Mouse (Mus musculus): Measurements from ENCODE around the gene Kat2b. TPM values are rescaled to one million over a fixed set of nuclear protein-coding genes. Genes with fewer than 3 reads are reported as not detected.
"Not testable (repeated sequence)": the region's sequence is repeated elsewhere in the genome, so short reads cannot be mapped to it uniquely, and the experiment has no call there.

The Kat2b gene
- total RNA-seq, 1 experiment, result 25.1 TPM

GRCm38 (mm10) chr17:53531160-53531559 is 35.5 kb upstream of the Kat2b start:
- TF ChIP-seq ZNF384 (IDR thresholded peaks at IDR 0.05; ENCODE audit: low read depth, low read length) (no peak), MAFK (IDR thresholded peaks at IDR 0.05; ENCODE audit: insufficient read depth, low read depth, low read length) (no peak), ZC3H11A (IDR thresholded peaks at IDR 0.05; ENCODE audit: borderline replicate concordance, low read depth, low read length) (no peak), CHD2 (IDR thresholded peaks at IDR 0.05; ENCODE audit: low read depth, low read length) (no peak), HCFC1 (IDR thresholded peaks at IDR 0.05; ENCODE audit: borderline replicate concordance, insufficient read depth, low read length) (no peak)
- DNase-seq (ENCODE audit: low read depth, low spot score), result no peak
- Histone ChIP-seq H3K4me1 (ENCODE audit: control insufficient read depth in 2 of 2, insufficient read depth in 2 of 2, low read length in 2 of 2, poor library complexity in 1 of 2) (no peaks in the 10 kb centered on the region), H3K27ac (ENCODE audit: insufficient read depth, low read depth, low read length, poor library complexity, severe bottlenecking) (no peak overlapping the region), H3K9ac (ENCODE audit: insufficient read depth, low read depth, low read length, poor library complexity, severe bottlenecking) (no peak overlapping the region), H3K36me3 (ENCODE audit: control insufficient read depth, insufficient read depth, low read length, poor library complexity, severe bottlenecking) (no peaks in the 10 kb centered on the region), H3K4me3 (ENCODE audit: insufficient read depth in 1 of 2, low read depth in 1 of 2, low read length in 2 of 2, poor library complexity in 1 of 2, severe bottlenecking in 1 of 2) (no peak overlapping the region), H3K9me3 (ENCODE audit: control insufficient read depth, insufficient read depth, low read depth, low read length) (no peaks in the 10 kb centered on the region)
- in situ Hi-C loops (cut with MboI; ENCODE audit: low sequenced_read_pairs in 2 of 2, unreplicated experiment in 2 of 2), result loop anchor here in 1 of 2 experiments (25.0 kb wide), 1 partner anchor 306 kb away; the partner anchor contains the start of gene Sult1c2

DNA sequence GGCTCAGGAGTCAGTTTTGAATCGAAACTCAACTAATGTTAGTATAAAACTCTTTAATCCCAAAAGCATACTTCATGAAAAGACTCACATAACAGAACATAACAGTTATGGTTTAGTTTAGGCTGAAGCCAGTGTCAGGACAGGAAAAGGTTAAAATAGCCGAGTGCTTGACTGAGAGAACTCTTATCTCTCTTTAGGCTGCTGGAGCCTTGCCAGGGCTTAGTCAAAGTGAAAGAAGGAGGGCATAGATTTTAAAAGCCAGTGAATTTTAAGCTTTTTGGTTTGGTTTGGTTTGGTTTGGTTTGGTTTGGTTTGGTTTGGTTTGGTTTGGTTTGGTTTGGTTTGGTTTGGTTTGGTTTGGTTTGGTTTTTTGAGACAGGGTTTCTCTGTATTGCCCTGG is 34.2 kb upstream of the Kat2b start:
- no peak for DNase-seq (ENCODE audit: low read depth, low spot score)

DNA sequence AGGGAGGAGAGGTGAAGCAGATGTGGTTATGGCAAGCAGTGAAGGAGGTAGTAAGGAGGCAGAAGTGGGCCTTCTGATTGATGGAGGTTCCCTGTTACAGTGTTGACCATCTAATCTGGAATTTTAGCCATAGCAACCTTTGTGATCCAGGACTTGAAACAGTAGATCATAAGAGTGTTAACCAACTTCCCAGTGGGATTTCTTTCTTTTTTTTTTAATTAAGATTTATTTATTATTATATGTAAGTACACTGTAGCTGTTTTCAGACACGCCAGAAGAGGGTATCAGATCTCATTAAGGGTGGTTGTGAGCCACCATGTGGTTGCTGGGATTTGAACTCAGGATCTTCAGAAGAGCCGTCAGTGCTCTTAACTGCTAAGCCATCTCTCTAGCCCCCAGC is 27.3 kb upstream of the Kat2b start, which contains the start of gene Pp2d1:
TSS of gene Pp2d1 (minus strand) at position 101 of the 400 bp plus-strand sequence.
- not testable (repeated sequence) for H3K36me3 ChIP-seq (ENCODE audit: control insufficient read depth, insufficient read depth, low read length, poor library complexity, severe bottlenecking); H3K9ac ChIP-seq (ENCODE audit: insufficient read depth, low read depth, low read length, poor library complexity, severe bottlenecking); H3K27ac ChIP-seq (ENCODE audit: insufficient read depth, low read depth, low read length, poor library complexity, severe bottlenecking); H3K4me1 ChIP-seq (ENCODE audit: control insufficient read depth in 2 of 2, insufficient read depth in 2 of 2, low read length in 2 of 2, poor library complexity in 1 of 2); H3K4me3 ChIP-seq (ENCODE audit: insufficient read depth in 1 of 2, low read depth in 1 of 2, low read length in 2 of 2, poor library complexity in 1 of 2, severe bottlenecking in 1 of 2); DNase-seq (ENCODE audit: low read depth, low spot score); H3K9me3 ChIP-seq (ENCODE audit: control insufficient read depth, insufficient read depth, low read depth, low read length)
- in situ Hi-C loops (cut with MboI; ENCODE audit: low sequenced_read_pairs in 2 of 2, unreplicated experiment in 2 of 2), result loop anchor here in 1 of 2 experiments (25.0 kb wide), 1 partner anchor 298 kb away; the partner anchor contains the start of gene Sult1c2

More for the DNA sequence above, 34.2 kb upstream of the Kat2b start:
- no peaks in the 10 kb centered on the region for H3K36me3 ChIP-seq (ENCODE audit: control insufficient read depth, insufficient read depth, low read length, poor library complexity, severe bottlenecking)
- TF ChIP-seq ZNF384 (IDR thresholded peaks at IDR 0.05; ENCODE audit: low read depth, low read length), result no peak
- TF ChIP-seq CHD2 (IDR thresholded peaks at IDR 0.05; ENCODE audit: low read depth, low read length), result no peak
- H3K27ac ChIP-seq (ENCODE audit: insufficient read depth, low read depth, low read length, poor library complexity, severe bottlenecking), result no peak overlapping the region
- H3K9me3 ChIP-seq (ENCODE audit: control insufficient read depth, insufficient read depth, low read depth, low read length), result no peaks in the 10 kb centered on the region
- H3K9ac ChIP-seq (ENCODE audit: insufficient read depth, low read depth, low read length, poor library complexity, severe bottlenecking), result no peak overlapping the region
- no peaks in the 10 kb centered on the region for H3K4me1 ChIP-seq (ENCODE audit: control insufficient read depth in 2 of 2, insufficient read depth in 2 of 2, low read length in 2 of 2, poor library complexity in 1 of 2)
- no peak overlapping the region for H3K4me3 ChIP-seq (ENCODE audit: insufficient read depth in 1 of 2, low read depth in 1 of 2, low read length in 2 of 2, poor library complexity in 1 of 2, severe bottlenecking in 1 of 2)
- in situ Hi-C loops (cut with MboI; ENCODE audit: low sequenced_read_pairs in 2 of 2, unreplicated experiment in 2 of 2), result loop anchor here in 1 of 2 experiments (25.0 kb wide), 1 partner anchor 305 kb away; the partner anchor contains the start of gene Sult1c2

- in situ Hi-C loops (cut with MboI; ENCODE audit: low sequenced_read_pairs in 2 of 2, unreplicated experiment in 2 of 2), result loop anchor here in 1 of 2 experiments (25.0 kb wide), 1 partner anchor 295 kb away; the partner anchor contains the start of gene Sult1c2
- Histone ChIP-seq H3K4me1 (ENCODE audit: control insufficient read depth in 2 of 2, insufficient read depth in 2 of 2, low read length in 2 of 2, poor library complexity in 1 of 2) (peaks cover 0 to 5% of the 10 kb centered on the region in 2 experiments; a peak in 1 of 4 replicates), H3K27ac (ENCODE audit: insufficient read depth, low read depth, low read length, poor library complexity, severe bottlenecking) (no peak overlapping the region), H3K4me3 (ENCODE audit: insufficient read depth in 1 of 2, low read depth in 1 of 2, low read length in 2 of 2, poor library complexity in 1 of 2, severe bottlenecking in 1 of 2) (no peak overlapping the region), H3K9ac (ENCODE audit: insufficient read depth, low read depth, low read length, poor library complexity, severe bottlenecking) (no peak overlapping the region), H3K36me3 (ENCODE audit: control insufficient read depth, insufficient read depth, low read length, poor library complexity, severe bottlenecking) (no peaks in the 10 kb centered on the region), H3K9me3 (ENCODE audit: control insufficient read depth, insufficient read depth, low read depth, low read length) (no peaks in the 10 kb centered on the region)
- no peak for TF ChIP-seq HCFC1 (IDR thresholded peaks at IDR 0.05; ENCODE audit: borderline replicate concordance, insufficient read depth, low read length)
- no peak for TF ChIP-seq CHD2 (IDR thresholded peaks at IDR 0.05; ENCODE audit: low read depth, low read length)
- TF ChIP-seq ZC3H11A (IDR thresholded peaks at IDR 0.05; ENCODE audit: borderline replicate concordance, low read depth, low read length), result no peak
- DNase-seq (ENCODE audit: low read depth, low spot score), result no peak
Measured at GRCm38 (mm10) chr17:53542536-53542935, 24.1 kb upstream of the Kat2b start.

DNA sequence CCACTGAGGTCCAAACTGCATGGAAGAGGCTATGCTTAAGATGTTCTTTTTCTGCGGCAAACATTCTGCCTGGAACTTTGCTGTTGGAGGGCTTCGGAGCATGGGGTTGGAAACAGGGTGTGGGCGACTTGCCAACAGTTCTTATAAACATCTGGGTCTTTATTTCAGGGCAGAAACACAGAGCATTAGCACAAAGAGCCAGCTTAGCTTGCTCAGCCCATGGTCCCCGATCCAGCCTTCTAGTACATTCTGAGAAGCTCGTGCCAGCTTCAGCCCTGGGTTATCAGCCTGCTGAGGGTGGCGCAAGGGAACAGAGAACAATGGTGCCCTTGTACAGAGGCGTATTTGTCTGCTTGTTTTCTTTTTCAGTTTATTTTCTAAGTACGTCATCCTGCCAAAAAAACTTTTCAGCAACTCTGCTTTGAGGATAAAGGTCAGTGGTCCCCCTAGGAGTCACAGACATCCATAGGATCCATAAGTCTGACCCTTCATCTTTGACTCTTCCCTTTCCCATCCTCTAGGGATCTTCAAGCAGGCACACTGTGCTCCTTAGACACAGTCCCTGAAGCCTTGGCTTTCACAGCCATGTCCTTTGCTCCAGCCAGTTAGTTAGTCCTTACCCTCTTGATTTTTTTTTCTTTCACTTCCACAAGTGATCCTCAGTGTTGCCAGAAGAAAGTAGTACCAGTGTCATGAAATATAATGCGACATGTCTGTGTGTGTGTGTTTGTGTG is 22.9 kb upstream of the Kat2b start:
- Histone ChIP-seq H3K9me3 (ENCODE audit: control insufficient read depth, insufficient read depth, low read depth, low read length) (no peaks in the 10 kb centered on the region), H3K4me1 (ENCODE audit: control insufficient read depth in 2 of 2, insufficient read depth in 2 of 2, low read length in 2 of 2, poor library complexity in 1 of 2) (peaks cover 0 to 5% of the 10 kb centered on the region in 2 experiments; a peak in 1 of 4 replicates), H3K4me3 (ENCODE audit: insufficient read depth in 1 of 2, low read depth in 1 of 2, low read length in 2 of 2, poor library complexity in 1 of 2, severe bottlenecking in 1 of 2) (no peak overlapping the region), H3K27ac (ENCODE audit: insufficient read depth, low read depth, low read length, poor library complexity, severe bottlenecking) (no peak overlapping the region), H3K9ac (ENCODE audit: insufficient read depth, low read depth, low read length, poor library complexity, severe bottlenecking) (no peak overlapping the region), H3K36me3 (ENCODE audit: control insufficient read depth, insufficient read depth, low read length, poor library complexity, severe bottlenecking) (no peaks in the 10 kb centered on the region)
- no peak for DNase-seq (ENCODE audit: low read depth, low spot score)
- TF ChIP-seq MAFK (IDR thresholded peaks at IDR 0.05; ENCODE audit: insufficient read depth, low read depth, low read length) (no peak), ZC3H11A (IDR thresholded peaks at IDR 0.05; ENCODE audit: borderline replicate concordance, low read depth, low read length) (no peak), ZNF384 (IDR thresholded peaks at IDR 0.05; ENCODE audit: low read depth, low read length) (no peak), CHD2 (IDR thresholded peaks at IDR 0.05; ENCODE audit: low read depth, low read length) (no peak), HCFC1 (IDR thresholded peaks at IDR 0.05; ENCODE audit: borderline replicate concordance, insufficient read depth, low read length) (no peak)
- in situ Hi-C loops (cut with MboI; ENCODE audit: low sequenced_read_pairs in 2 of 2, unreplicated experiment in 2 of 2), result loop anchor here in 1 of 2 experiments (25.0 kb wide), 1 partner anchor 294 kb away; the partner anchor contains the start of gene Sult1c2
